Mouse (Mus musculus): ENCODE measurements at regions not wholly inside any gene's neighbourhood (a gene's known extent, or its start where the extent isn't known, plus 50 kb on each side); places are given as distances from the start of the nearest gene placed in this dataset.

DNA sequence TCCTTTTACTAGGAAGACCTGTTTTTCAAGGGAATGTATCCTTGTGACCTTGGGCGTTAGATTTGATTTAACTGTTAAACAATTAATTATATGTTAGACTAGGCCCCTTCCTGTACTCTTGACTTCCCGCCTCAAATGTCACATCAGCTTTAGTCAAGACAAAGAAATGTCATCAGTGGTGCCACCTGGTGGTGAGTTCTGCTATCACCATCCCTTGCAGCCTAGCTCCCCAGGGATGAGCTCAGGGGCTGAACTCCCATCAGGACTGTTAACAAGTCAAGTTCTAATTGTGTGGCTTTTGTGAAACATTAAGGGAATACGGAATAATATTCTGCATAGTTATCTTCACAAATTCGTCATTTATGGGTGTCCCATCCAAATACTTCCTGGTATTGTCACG, 436.8 kb downstream of the Fut8 start:
- peak; percentile 77 for TF ChIP-seq CTCF (IDR thresholded peaks at IDR 0.05; ENCODE audit: insufficient read depth, low read length)
- TF ChIP-seq POLR2A (IDR thresholded peaks at IDR 0.05; ENCODE audit: borderline replicate concordance, extremely low read depth, low read depth, low read length), result no peak
- 62% methylated on average over 5 of the region's 5 CpGs for WGBS
- Histone ChIP-seq H3K4me3 (replicated peaks; ENCODE audit: extremely low read depth, low read depth, low read length) (no peak overlapping the region), H3K4me1 (ENCODE audit: control insufficient read depth, insufficient read depth, low read length) (no peaks in the 10 kb centered on the region)
- DNase-seq, result peak; percentile 18

DNA sequence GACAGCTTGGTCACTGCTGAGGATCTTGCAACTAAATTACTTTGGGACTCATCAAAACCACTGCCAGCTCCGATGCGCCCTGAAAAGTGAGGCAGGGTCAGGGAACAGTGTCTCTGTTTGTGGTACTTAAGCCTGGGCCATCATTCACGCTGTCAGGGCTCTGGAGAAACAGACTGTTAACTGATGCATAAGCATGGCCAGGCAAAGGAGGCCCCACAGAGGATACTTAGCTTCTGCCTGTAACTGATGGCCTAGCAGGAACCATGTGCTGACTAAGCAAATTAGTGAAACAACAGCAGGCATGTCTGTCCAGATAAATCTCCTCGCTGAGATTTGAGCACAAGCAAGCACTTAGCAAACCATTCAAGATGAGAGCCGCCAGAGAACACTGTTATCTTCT, 440.1 kb downstream of the Fut8 start:
- Histone ChIP-seq H3K4me1 (ENCODE audit: control insufficient read depth, insufficient read depth, low read length) (no peaks in the 10 kb centered on the region), H3K4me3 (replicated peaks; ENCODE audit: extremely low read depth, low read depth, low read length) (no peak overlapping the region)
- WGBS, result 46% methylated on average over 5 of the region's 5 CpGs
- TF ChIP-seq CTCF (IDR thresholded peaks at IDR 0.05; ENCODE audit: insufficient read depth, low read length) (no peak), POLR2A (IDR thresholded peaks at IDR 0.05; ENCODE audit: borderline replicate concordance, extremely low read depth, low read depth, low read length) (no peak)
- DNase-seq, result no peak

DNA sequence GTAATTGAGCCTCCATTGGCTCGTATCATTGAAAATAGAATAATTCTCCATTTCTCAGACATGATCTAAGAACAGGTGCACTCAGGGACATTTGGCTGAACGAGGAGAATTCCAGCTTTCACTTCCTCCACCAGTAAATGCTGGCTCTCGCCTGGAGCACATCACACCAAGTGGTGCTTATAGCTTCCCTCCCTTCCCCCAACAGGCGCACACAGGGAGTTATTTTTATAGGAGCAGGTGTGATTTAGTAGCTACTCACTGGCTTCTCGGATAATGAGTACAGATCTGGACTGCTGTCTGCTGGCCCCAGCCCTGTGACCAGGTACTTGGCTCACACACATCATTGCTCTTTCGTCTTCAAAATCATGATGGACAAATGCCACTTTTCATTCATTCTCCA, 456.2 kb downstream of the Fut8 start:
- WGBS, result 70% methylated on average over 6 of the region's 6 CpGs
- H3K4me1 ChIP-seq (ENCODE audit: control insufficient read depth, insufficient read depth, low read length), result no peaks in the 10 kb centered on the region
- DNase-seq, result no peak

DNA sequence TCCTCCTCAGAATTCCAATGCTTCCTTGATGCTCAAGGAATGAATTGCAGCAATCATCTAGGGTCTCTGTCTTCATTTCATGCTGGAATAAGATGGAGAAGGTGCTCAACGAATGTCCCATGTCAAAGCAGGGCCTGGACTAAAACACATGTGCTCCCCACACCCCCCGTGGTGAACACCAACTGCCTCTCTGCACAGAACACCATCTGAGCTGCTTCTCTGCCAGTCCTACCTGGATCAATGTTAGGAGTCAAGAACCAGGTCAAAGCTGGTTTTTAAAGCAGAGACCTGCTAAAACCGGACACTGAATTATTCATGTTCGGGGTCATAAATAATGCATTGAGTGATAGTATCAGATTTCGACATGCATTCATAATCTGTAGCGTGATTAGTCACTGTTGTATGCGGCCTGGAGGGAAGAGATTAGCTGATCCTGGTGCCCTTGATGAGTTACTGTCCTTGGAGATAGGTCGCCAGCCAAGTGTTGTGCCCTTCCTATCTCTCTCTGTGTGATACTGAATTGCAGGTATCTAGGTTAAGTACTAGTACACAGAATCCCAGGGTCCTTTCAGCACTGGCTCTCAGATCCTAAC, 458.2 kb downstream of the Fut8 start:
- no peak for TF ChIP-seq POLR2A (IDR thresholded peaks at IDR 0.05; ENCODE audit: borderline replicate concordance, extremely low read depth, low read depth, low read length)
- TF ChIP-seq CTCF (IDR thresholded peaks at IDR 0.05; ENCODE audit: insufficient read depth, low read length), result no peak
- Histone ChIP-seq H3K4me1 (ENCODE audit: control insufficient read depth, insufficient read depth, low read length) (no peaks in the 10 kb centered on the region), H3K4me3 (replicated peaks; ENCODE audit: extremely low read depth, low read depth, low read length) (no peak overlapping the region)
- DNase-seq, result no peak
- 84% methylated on average over 8 of the region's 8 CpGs for WGBS

More for the DNA sequence above, 456.2 kb downstream of the Fut8 start:
- H3K4me3 ChIP-seq (replicated peaks; ENCODE audit: extremely low read depth, low read depth, low read length), result no peak overlapping the region
- TF ChIP-seq POLR2A (IDR thresholded peaks at IDR 0.05; ENCODE audit: borderline replicate concordance, extremely low read depth, low read depth, low read length) (no peak), CTCF (IDR thresholded peaks at IDR 0.05; ENCODE audit: insufficient read depth, low read length) (no peak)

DNA sequence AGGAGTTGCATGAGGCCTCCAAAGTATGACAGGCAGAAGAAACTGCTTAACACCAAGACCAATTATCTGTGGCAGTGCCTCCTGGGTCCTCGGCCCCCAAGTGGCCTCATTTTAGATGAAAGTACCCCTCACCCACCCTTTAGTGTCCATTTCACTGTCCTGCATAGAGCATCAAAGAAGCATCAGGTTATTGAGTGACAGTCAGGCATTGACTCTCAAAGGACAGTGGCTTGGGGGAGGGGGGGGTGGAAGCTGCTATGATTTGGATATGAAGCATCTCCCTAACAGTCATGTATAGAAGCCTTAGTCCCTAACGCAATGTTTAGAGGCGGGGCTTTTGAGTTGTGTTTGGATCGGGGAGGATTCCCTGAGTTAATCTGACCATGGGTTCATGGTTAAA, 458.7 kb downstream of the Fut8 start:
- WGBS, result 90% methylated on average over 4 of the region's 4 CpGs
- TF ChIP-seq POLR2A (IDR thresholded peaks at IDR 0.05; ENCODE audit: borderline replicate concordance, extremely low read depth, low read depth, low read length) (no peak), CTCF (IDR thresholded peaks at IDR 0.05; ENCODE audit: insufficient read depth, low read length) (no peak)
- no peak overlapping the region for H3K4me3 ChIP-seq (replicated peaks; ENCODE audit: extremely low read depth, low read depth, low read length)
- no peaks in the 10 kb centered on the region for H3K4me1 ChIP-seq (ENCODE audit: control insufficient read depth, insufficient read depth, low read length)
- no peak for DNase-seq

DNA sequence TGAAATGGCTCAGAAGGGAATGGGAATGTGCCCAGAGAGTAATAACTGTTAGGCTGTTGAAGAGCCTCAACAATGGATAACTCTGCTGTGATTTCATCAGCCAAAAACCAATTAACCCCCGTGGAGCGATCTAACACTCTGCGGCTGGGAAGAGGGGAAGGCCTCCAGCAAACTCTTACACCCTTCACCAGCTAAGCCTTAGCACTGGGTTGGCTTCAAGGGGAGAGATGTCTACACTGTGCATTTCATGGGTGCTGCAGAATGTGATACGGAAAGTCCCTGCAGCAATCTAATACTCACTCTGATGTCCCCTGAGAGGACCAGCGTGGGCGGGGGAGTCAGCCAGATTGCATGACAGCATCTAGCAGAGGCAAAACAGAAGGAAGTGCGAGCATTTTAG, 460.2 kb downstream of the Fut8 start:
- H3K4me1 ChIP-seq (ENCODE audit: control insufficient read depth, insufficient read depth, low read length), result no peaks in the 10 kb centered on the region
- WGBS, result 70% methylated on average over 7 of the region's 7 CpGs
- no peak overlapping the region for H3K4me3 ChIP-seq (replicated peaks; ENCODE audit: extremely low read depth, low read depth, low read length)
- no peak for DNase-seq
- no peak for TF ChIP-seq POLR2A (IDR thresholded peaks at IDR 0.05; ENCODE audit: borderline replicate concordance, extremely low read depth, low read depth, low read length)
- no peak for TF ChIP-seq CTCF (IDR thresholded peaks at IDR 0.05; ENCODE audit: insufficient read depth, low read length)

DNA sequence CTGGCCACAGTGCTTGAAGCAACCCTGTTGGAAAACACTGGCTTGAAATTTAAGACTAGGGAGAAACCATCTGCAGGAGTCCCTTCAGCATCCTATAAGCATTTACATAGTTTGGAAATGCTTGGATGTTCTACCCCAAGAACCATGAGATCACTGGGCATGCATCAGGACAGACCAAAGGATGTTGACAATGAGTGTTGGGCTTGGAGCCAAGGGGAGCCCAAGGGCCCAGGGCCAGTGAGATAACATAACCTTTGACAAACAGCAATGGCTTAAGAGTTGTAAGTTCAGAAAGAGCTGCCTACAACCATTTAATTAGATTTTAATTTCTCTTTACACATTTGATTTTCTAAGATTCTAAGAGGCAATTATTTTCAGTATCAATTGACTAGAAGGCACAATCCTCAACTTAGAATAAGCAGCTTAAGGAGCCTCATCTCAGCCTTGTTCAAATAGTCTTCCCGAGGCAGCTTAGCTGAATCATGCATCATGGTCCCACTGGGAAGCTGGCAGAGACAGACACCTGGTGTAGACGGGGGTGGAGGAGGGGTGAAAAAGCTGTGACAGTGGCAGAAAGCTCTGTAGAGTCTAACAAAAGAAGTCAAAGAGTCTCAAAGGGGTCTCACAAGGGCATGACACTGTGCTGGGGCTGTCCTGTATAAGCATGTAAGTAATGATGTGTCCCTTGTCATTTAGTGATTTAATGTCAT, 462.1 kb downstream of the Fut8 start:
- no peaks in the 10 kb centered on the region for H3K4me1 ChIP-seq (ENCODE audit: control insufficient read depth, insufficient read depth, low read length)
- no peak for DNase-seq
- no peak overlapping the region for H3K4me3 ChIP-seq (replicated peaks; ENCODE audit: extremely low read depth, low read depth, low read length)
- TF ChIP-seq POLR2A (IDR thresholded peaks at IDR 0.05; ENCODE audit: borderline replicate concordance, extremely low read depth, low read depth, low read length), result no peak
- TF ChIP-seq CTCF (IDR thresholded peaks at IDR 0.05; ENCODE audit: insufficient read depth, low read length), result no peak
- WGBS, result 39% methylated on average over 2 of the region's 2 CpGs

DNA sequence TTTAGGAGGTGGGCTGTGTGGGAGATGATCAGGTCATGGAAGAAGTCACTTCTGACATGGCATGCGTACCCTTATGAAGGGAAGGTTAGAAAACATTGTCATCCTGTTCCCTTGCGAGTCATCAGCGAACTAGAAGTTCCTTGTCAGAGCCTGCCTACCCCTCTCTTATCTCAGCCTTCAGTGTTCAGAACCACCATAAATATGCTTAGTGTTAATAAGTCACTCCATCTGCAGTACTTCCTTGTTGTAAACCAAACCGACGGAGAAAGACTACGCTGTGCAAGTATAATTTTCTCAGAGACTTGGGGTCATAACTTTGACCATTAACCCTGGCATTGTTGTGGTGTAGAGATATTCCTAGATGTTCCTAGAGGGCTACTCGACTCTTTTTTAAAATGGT, 477.6 kb downstream of the Fut8 start:
- no peak for DNase-seq
- Histone ChIP-seq H3K4me3 (replicated peaks; ENCODE audit: extremely low read depth, low read depth, low read length) (no peak overlapping the region), H3K4me1 (ENCODE audit: control insufficient read depth, insufficient read depth, low read length) (no peaks in the 10 kb centered on the region)
- no peak for TF ChIP-seq CTCF (IDR thresholded peaks at IDR 0.05; ENCODE audit: insufficient read depth, low read length)
- no peak for TF ChIP-seq POLR2A (IDR thresholded peaks at IDR 0.05; ENCODE audit: borderline replicate concordance, extremely low read depth, low read depth, low read length)
- 60% methylated on average over 7 of the region's 7 CpGs for WGBS

DNA sequence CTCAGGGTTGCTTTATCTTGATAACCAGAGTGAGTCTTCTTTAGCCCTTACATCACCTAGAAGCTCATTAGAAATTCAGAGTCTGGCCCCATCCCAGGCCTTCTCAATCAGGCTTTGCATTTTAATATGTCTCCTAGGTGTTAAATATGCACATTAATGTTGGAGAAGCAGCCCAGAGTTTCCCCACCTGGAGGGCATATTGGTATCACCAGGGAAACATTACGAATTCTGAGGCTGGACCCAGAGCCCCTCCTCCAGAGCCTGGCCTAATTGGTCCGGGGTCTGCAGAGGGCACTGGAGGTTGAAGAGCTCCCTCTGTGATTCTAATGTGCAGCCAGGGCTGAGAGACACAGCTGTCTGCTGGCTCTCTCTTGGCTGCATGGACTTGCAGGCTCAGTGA, 478.1 kb downstream of the Fut8 start:
- 51% methylated on average over 2 of the region's 2 CpGs for WGBS
- DNase-seq, result no peak
- Histone ChIP-seq H3K4me3 (replicated peaks; ENCODE audit: extremely low read depth, low read depth, low read length) (no peak overlapping the region), H3K4me1 (ENCODE audit: control insufficient read depth, insufficient read depth, low read length) (no peaks in the 10 kb centered on the region)
- TF ChIP-seq POLR2A (IDR thresholded peaks at IDR 0.05; ENCODE audit: borderline replicate concordance, extremely low read depth, low read depth, low read length) (no peak), CTCF (IDR thresholded peaks at IDR 0.05; ENCODE audit: insufficient read depth, low read length) (no peak)

DNA sequence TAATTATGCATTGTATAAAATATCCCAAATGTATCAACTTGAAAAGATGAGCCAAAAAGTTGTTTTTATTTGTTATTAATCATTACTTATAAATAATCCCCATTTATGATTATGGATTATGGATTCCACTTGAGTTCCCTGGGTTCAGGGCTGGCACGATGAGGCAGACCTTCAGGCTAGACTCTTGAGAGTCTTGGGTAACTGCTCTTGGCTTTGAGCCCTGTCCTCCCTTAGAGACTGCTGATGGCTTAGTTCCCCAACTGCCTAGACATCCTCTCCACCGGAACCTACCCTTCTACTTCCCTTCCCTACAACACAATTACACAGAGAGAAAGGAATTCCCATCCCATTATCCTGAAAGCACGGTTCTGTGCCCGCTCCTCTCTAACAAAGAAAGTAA, 466.3 kb upstream of the Gm6657 start:
- Histone ChIP-seq H3K4me3 (replicated peaks; ENCODE audit: extremely low read depth, low read depth, low read length) (no peak overlapping the region), H3K4me1 (ENCODE audit: control insufficient read depth, insufficient read depth, low read length) (no peaks in the 10 kb centered on the region)
- no peak for TF ChIP-seq POLR2A (IDR thresholded peaks at IDR 0.05; ENCODE audit: borderline replicate concordance, extremely low read depth, low read depth, low read length)
- no peak for TF ChIP-seq CTCF (IDR thresholded peaks at IDR 0.05; ENCODE audit: insufficient read depth, low read length)
- 46% methylated on average over 4 of the region's 4 CpGs for WGBS
- no peak for DNase-seq

Data from lung, adult 2 months (tissue).